Mouse (Mus musculus): ENCODE measurements at regions not wholly inside any gene's neighbourhood (a gene's known extent, or its start where the extent isn't known, plus 50 kb on each side); places are given as distances from the start of the nearest gene placed in this dataset.

DNA sequence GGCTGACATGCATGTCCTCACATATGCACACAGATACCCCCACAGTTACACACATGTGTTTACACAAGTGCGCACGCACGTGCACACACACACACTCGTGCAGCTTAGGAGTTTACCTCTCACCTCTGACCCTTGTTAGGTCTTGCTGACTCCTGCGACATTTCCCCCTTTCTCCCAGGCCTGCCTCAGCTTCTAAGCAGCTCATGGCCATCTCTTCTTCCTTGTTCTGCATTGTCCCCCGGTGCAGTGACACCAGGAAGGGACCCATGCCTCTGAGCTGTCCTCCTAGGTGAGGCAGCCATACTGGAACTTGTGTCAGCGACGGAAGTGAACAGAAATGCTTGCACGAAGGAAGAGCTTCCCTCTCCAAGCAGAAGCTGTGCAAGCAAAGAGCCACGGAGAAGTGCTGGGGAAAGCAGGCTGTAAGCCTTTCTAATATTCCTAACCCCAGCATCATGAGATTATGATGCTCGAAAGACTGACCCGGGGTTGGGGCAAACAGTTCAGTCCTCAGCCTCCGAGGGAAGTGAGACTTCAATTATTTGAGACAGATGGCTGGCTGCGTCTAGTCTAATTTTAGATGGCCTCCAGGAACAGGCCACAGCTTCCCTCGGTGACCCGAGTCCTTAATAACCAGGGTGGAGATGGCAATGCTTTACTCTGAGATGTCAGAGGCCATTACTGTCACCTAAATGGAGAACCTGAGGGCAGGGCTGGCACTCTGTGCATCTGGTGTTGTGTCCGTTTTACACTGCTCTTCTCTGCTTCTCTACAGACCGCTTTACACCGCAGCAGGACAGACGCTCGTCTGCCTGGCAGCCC, 147.9 kb upstream of the Stt3b start:
- TF ChIP-seq POLR2A (IDR thresholded peaks at IDR 0.05; ENCODE audit: insufficient read length, low read depth), result no peak
- TF ChIP-seq TCF12 (IDR thresholded peaks at IDR 0.05; ENCODE audit: insufficient read depth, poor library complexity, severe bottlenecking), result no peak
- no peak for TF ChIP-seq MYOG (IDR thresholded peaks at IDR 0.05; ENCODE audit: control insufficient read depth in 1 of 3, insufficient read depth in 1 of 3, insufficient read length in 2 of 3, low read depth in 2 of 3)
- no peak for TF ChIP-seq REST (IDR thresholded peaks at IDR 0.05; ENCODE audit: insufficient read depth, insufficient read length)
- TF ChIP-seq USF1 (IDR thresholded peaks at IDR 0.05; ENCODE audit: low read depth), result no peak
- TF ChIP-seq MAX (IDR thresholded peaks at IDR 0.05; ENCODE audit: low read depth), result no peak
- no peak for TF ChIP-seq E2F4 (IDR thresholded peaks at IDR 0.05; ENCODE audit: insufficient read depth)
- TF ChIP-seq TCF3 (IDR thresholded peaks at IDR 0.05; ENCODE audit: insufficient read length, low read depth), result no peak
- no peak for TF ChIP-seq SRF (IDR thresholded peaks at IDR 0.05; ENCODE audit: control insufficient read depth, insufficient read length, low read depth)
- no peak for TF ChIP-seq CEBPB (IDR thresholded peaks at IDR 0.05; ENCODE audit: insufficient read depth, poor library complexity, severe bottlenecking)

Measured in myocyte (in vitro differentiated cells).